11 mouse cellular contexts compared by ENCODE assay signal in genomic region chr6:112943596-112944245, GRCm38 (mm10). TPM values are rescaled to one million over a fixed set of nuclear protein-coding genes. Genes with fewer than 3 reads are reported as not detected.
A peak's percentile ranks its signal among the peaks of the same experiment; 100 is the strongest.
DNase-seq lines count a peak whose midpoint lies in the region; ATAC-seq and TF ChIP-seq lines count a peak whose summit lies in the region.
"Had no signal": no experiment of that assay in that cellular context is flagged by ENCODE, and none has a peak within 500 bp of the region (broad histone marks: within the 10 kb centered on the region; RNA-seq: fewer than 3 reads in every experiment).

No protein-coding gene starts in this region.

- H3K9me3 ChIP-seq in stomach, embryonic 16.5 days (replicated peaks; ENCODE audit: control insufficient read depth, low read length) = no peaks in the 10 kb centered on the region
- no peaks in the 10 kb centered on the region for H3K9me3 ChIP-seq in stomach, postnatal 0 days (ENCODE audit: control insufficient read depth, low read length)
- no peaks in the 10 kb centered on the region for H3K9me3 ChIP-seq in embryonic facial prominence, embryonic 14.5 days (ENCODE audit: control insufficient read depth, low read length)
- no peaks in the 10 kb centered on the region; the same call in 1 of the 2 replicates for H3K9me3 ChIP-seq in midbrain, embryonic 10.5 days (replicated peaks)
- H3K9me3 ChIP-seq in kidney, embryonic 14.5 days (ENCODE audit: control insufficient read depth, low read length) = no peaks in the 10 kb centered on the region

- H3K36me3 ChIP-seq in stomach, embryonic 16.5 days (ENCODE audit: control insufficient read depth, insufficient read depth, low read length) = 0 out of 2 replicates have a peak, but pooled peaks cover 3% of the 10 kb centered on the region
- H3K36me3 ChIP-seq in stomach, postnatal 0 days (ENCODE audit: control insufficient read depth, insufficient read depth, low read length) = no peaks in the 10 kb centered on the region
- no peaks in the 10 kb centered on the region for H3K36me3 ChIP-seq in embryonic facial prominence, embryonic 14.5 days (ENCODE audit: control insufficient read depth, insufficient read depth, low read length)
- H3K36me3 ChIP-seq in midbrain, embryonic 10.5 days = peaks cover 56% of the 10 kb centered on the region
- H3K36me3 ChIP-seq in kidney, embryonic 14.5 days (ENCODE audit: control insufficient read depth, insufficient read depth, low read length) = no peaks in the 10 kb centered on the region
- H3K36me3 ChIP-seq: G1E had no signal

- TF ChIP-seq EP300 in stomach, postnatal 0 days (optimal IDR thresholded peaks at IDR 0.05) = no peak

- H3K4me1 ChIP-seq in stomach, embryonic 16.5 days (ENCODE audit: control insufficient read depth, insufficient read depth, low read length) = peaks cover 24% of the 10 kb centered on the region
- H3K4me1 ChIP-seq in stomach, postnatal 0 days (replicated peaks; ENCODE audit: control insufficient read depth, insufficient read depth) = no peaks in the 10 kb centered on the region; the same call in 1 of the 2 replicates
- H3K4me1 ChIP-seq in embryonic facial prominence, embryonic 14.5 days (ENCODE audit: control insufficient read depth, insufficient read depth, low read length) = peaks cover 17% of the 10 kb centered on the region
- H3K4me1 ChIP-seq in midbrain, embryonic 10.5 days = peaks cover 64% of the 10 kb centered on the region
- peaks cover 16% of the 10 kb centered on the region; the same call in 1 of the 2 replicates for H3K4me1 ChIP-seq in kidney, embryonic 14.5 days (ENCODE audit: control insufficient read depth, insufficient read depth, low read length)

- no peak overlapping the region for H3K27ac ChIP-seq in stomach, embryonic 16.5 days (ENCODE audit: low read length)
- H3K27ac ChIP-seq in stomach, postnatal 0 days (replicated peaks) = no peak overlapping the region
- no peak overlapping the region for H3K27ac ChIP-seq in embryonic facial prominence, embryonic 14.5 days (replicated peaks; ENCODE audit: low read depth, low read length)
- H3K27ac ChIP-seq in midbrain, embryonic 10.5 days (replicated peaks) = peak overlapping the region; percentile 95
- H3K27ac ChIP-seq in kidney, embryonic 14.5 days (ENCODE audit: low read depth, low read length) = no peak overlapping the region
- H3K27ac ChIP-seq: macrophage had no signal

- no peak overlapping the region for H3K4me3 ChIP-seq in stomach, embryonic 16.5 days (replicated peaks; ENCODE audit: low read length)
- H3K4me3 ChIP-seq in stomach, postnatal 0 days (ENCODE audit: low read depth, low read length) = no peak overlapping the region
- H3K4me3 ChIP-seq in embryonic facial prominence, embryonic 14.5 days (ENCODE audit: low read depth, low read length) = no peak overlapping the region
- peak overlapping the region; percentile 91 for H3K4me3 ChIP-seq in midbrain, embryonic 10.5 days
- H3K4me3 ChIP-seq in kidney, embryonic 14.5 days (ENCODE audit: low read length) = no peak overlapping the region

- H3K9ac ChIP-seq in stomach, embryonic 16.5 days (ENCODE audit: low read length) = no peak overlapping the region
- H3K9ac ChIP-seq in stomach, postnatal 0 days (ENCODE audit: low read length) = no peak overlapping the region
- H3K9ac ChIP-seq in embryonic facial prominence, embryonic 14.5 days (ENCODE audit: low read depth, low read length) = no peak overlapping the region
- no peak overlapping the region for H3K9ac ChIP-seq in kidney, embryonic 14.5 days (ENCODE audit: low read depth, low read length)

- no peak for ATAC-seq in stomach, embryonic 16.5 days (ENCODE audit: insufficient read depth, low FRiP score)
- no peak for ATAC-seq in stomach, postnatal 0 days (ENCODE audit: low FRiP score, low TSS enrichment)
- ATAC-seq in embryonic facial prominence, embryonic 14.5 days (ENCODE audit: low read depth) = no peak
- ATAC-seq in kidney, embryonic 14.5 days (ENCODE audit: low FRiP score, low TSS enrichment) = no peak

- peak overlapping the region; percentile 13 for H3K4me2 ChIP-seq in stomach, embryonic 16.5 days (ENCODE audit: low read depth, low read length)
- H3K4me2 ChIP-seq in stomach, postnatal 0 days (replicated peaks; ENCODE audit: low read depth) = no peak overlapping the region
- peak overlapping the region; percentile 81; the same call in 1 of the 2 replicates for H3K4me2 ChIP-seq in embryonic facial prominence, embryonic 14.5 days (ENCODE audit: low read depth, low read length)
- H3K4me2 ChIP-seq in kidney, embryonic 14.5 days (replicated peaks; ENCODE audit: low read depth, low read length) = no peak overlapping the region

- no peaks in the 10 kb centered on the region for H3K27me3 ChIP-seq in stomach, embryonic 16.5 days (ENCODE audit: control insufficient read depth, insufficient read depth, low read length)
- H3K27me3 ChIP-seq in stomach, postnatal 0 days (ENCODE audit: control insufficient read depth, insufficient read depth, low read length) = no peaks in the 10 kb centered on the region
- no peaks in the 10 kb centered on the region for H3K27me3 ChIP-seq in embryonic facial prominence, embryonic 14.5 days (replicated peaks; ENCODE audit: control insufficient read depth, insufficient read depth, low read length)
- H3K27me3 ChIP-seq in midbrain, embryonic 10.5 days (ENCODE audit: low read depth, poor library complexity, severe bottlenecking) = no peaks in the 10 kb centered on the region
- H3K27me3 ChIP-seq in kidney, embryonic 14.5 days (ENCODE audit: control insufficient read depth, insufficient read depth, low read length) = no peaks in the 10 kb centered on the region

- 73% methylated on average over 9 of the region's 9 CpGs for WGBS in stomach, embryonic 16.5 days
- WGBS in stomach, postnatal 0 days = 85% methylated on average over 9 of the region's 9 CpGs
- 90% methylated on average over 9 of the region's 9 CpGs for whole genome bisulfite sequencing in embryonic facial prominence, embryonic 14.5 days
- WGBS in midbrain, embryonic 10.5 days = 57% methylated on average over 9 of the region's 9 CpGs
- WGBS in kidney, embryonic 14.5 days = 86% methylated on average over 9 of the region's 9 CpGs

- TF ChIP-seq CTCF in stomach, postnatal 0 days (IDR thresholded peaks at IDR 0.05; ENCODE audit: low read depth) = no peak

- no peak for DNase-seq in stomach, postnatal 0 days (ENCODE audit: low spot score)
- DNase-seq in embryonic facial prominence, embryonic 14.5 days (ENCODE audit: low spot score) = no peak
- DNase-seq in midbrain, embryonic 10.5 days (ENCODE audit: low spot score) = no peak
- DNase-seq in lung, postnatal 4 days = no peak
- no peak for DNase-seq in urinary bladder, postnatal 14 days (ENCODE audit: low spot score)
- no peak for DNase-seq in gastrocnemius, adult 18-20 months (ENCODE audit: low spot score)
- DNase-seq: heart, adult 11 months had no signal

RNA-seq across cellular contexts. Expression of gene Srgap3, which starts 3.3 kb away (rescaled TPM):
- polyA plus RNA-seq in stomach, embryonic 16.5 days (2015; fragmentation: Nextera tagmentation; extraction: Ambion mirVana) = 6.0 and 6.9 TPM in 2 replicates
- 1.5 and 1.6 TPM in 2 replicates for polyA plus RNA-seq in stomach, postnatal 0 days (2015; fragmentation: Nextera tagmentation; extraction: Ambion mirVana)
- polyA plus RNA-seq in embryonic facial prominence, embryonic 14.5 days (2014; fragmentation: Nextera tagmentation; extraction: Ambion mirVana) = 8.4 and 8.9 TPM in 2 replicates
- polyA plus RNA-seq in midbrain, embryonic 10.5 days (2016; fragmentation: Nextera tagmentation; extraction: Ambion mirVana) = 30.9 and 44.7 TPM in 2 replicates
- 4.6 and 6.9 TPM in 2 replicates for polyA plus RNA-seq in kidney, embryonic 14.5 days (2014; fragmentation: Nextera tagmentation; extraction: Ambion mirVana)
- total RNA-seq in gastrocnemius, adult 18-20 months (2021) = 1 to 10 TPM in 1 of 2 experiments, under 1 TPM in 1; 0.71 to 1.1 TPM
- polyA plus RNA-seq: G1E had no signal

Comparison
In these comparisons a context has a peak if more than half of its experiments do, and no peak if none do; other contexts are left out.
1. H3K4me2 ChIP-seq: peak in stomach, embryonic 16.5 days (single experiment) and embryonic facial prominence, embryonic 14.5 days (single experiment); none in stomach, postnatal 0 days (single experiment) and kidney, embryonic 14.5 days (single experiment).